In genomic region chr12:53801831-53802230, GRCm38 (mm10) we compare ENCODE assay signal across 26 mouse cellular contexts.
DNase-seq lines count a peak whose midpoint lies in the region; ATAC-seq lines count a peak whose summit lies in the region.
"Had no signal": no experiment of that assay in that cellular context is flagged by ENCODE, and none has a peak within 500 bp of the region (broad histone marks: within the 10 kb centered on the region; RNA-seq: fewer than 3 reads in every experiment).

No protein-coding gene starts in this region.

- peak; percentile 13 for DNase-seq in embryonic facial prominence, embryonic 11.5 days (ENCODE audit: low spot score)
- DNase-seq in embryonic facial prominence, embryonic 10.5 days (ENCODE audit: low spot score) = no peak
- peak; percentile 9 to 19 for DNase-seq in right cerebral cortex, adult 2 months (ENCODE audit: low spot score in 2 of 2)
- DNase-seq in right cerebral cortex, postnatal 14 days = no peak
- peak; percentile 38 to 46 for DNase-seq in layer of hippocampus, postnatal 10 days (ENCODE audit: low spot score in 2 of 2)
- DNase-seq in liver, embryonic 11.5 days (ENCODE audit: low spot score) = no peak
- DNase-seq in urinary bladder, postnatal 4 days (ENCODE audit: low spot score in 2 of 2) = no peak
- DNase-seq: adrenal gland, adult 8-10 months; cerebellum, adult 8-10 months; cerebellum, postnatal 36 days; embryo, embryonic 11 days; gastrocnemius, adult 2 months; heart, postnatal 10 days; kidney, postnatal 25 days; liver, embryonic 13.5 days; lung, embryonic 14.5 days; lung, postnatal 36 days; spleen, adult 18-20 months; thymus, postnatal 36 days had no signal

- no peaks in the 10 kb centered on the region for H3K9me3 ChIP-seq in embryonic facial prominence, embryonic 11.5 days (replicated peaks; ENCODE audit: control insufficient read depth, low read length)
- H3K9me3 ChIP-seq in embryonic facial prominence, embryonic 10.5 days = no peaks in the 10 kb centered on the region
- H3K9me3 ChIP-seq in liver, embryonic 11.5 days (ENCODE audit: control insufficient read depth, low read length) = no peaks in the 10 kb centered on the region
- H3K9me3 ChIP-seq in hindbrain, embryonic 12.5 days (replicated peaks) = no peaks in the 10 kb centered on the region
- H3K9me3 ChIP-seq: forebrain, embryonic 10.5 days; heart, embryonic 12.5 days; limb, embryonic 13.5 days; liver, embryonic 13.5 days; megakaryocyte, embryonic 14.5 days had no signal

- H3K9ac ChIP-seq in embryonic facial prominence, embryonic 11.5 days (replicated peaks; ENCODE audit: low read length) = no peak overlapping the region
- H3K9ac ChIP-seq in liver, embryonic 11.5 days (ENCODE audit: low read depth, low read length) = no peak overlapping the region
- no peak overlapping the region for H3K9ac ChIP-seq in hindbrain, embryonic 12.5 days
- H3K9ac ChIP-seq: heart, embryonic 12.5 days; limb, embryonic 13.5 days; liver, embryonic 13.5 days; lung, embryonic 14.5 days had no signal

- H3K4me1 ChIP-seq in embryonic facial prominence, embryonic 11.5 days (ENCODE audit: control insufficient read depth, insufficient read depth, low read length) = peaks cover 2% of the 10 kb centered on the region; the same call in 1 of the 2 replicates
- peaks cover 15% of the 10 kb centered on the region for H3K4me1 ChIP-seq in embryonic facial prominence, embryonic 10.5 days
- H3K4me1 ChIP-seq in liver, embryonic 11.5 days (replicated peaks; ENCODE audit: control insufficient read depth, insufficient read depth, low read length) = no peaks in the 10 kb centered on the region
- H3K4me1 ChIP-seq in hindbrain, embryonic 12.5 days = 0 out of 2 replicates have a peak, but pooled peaks cover 2% of the 10 kb centered on the region
- H3K4me1 ChIP-seq: forebrain, embryonic 10.5 days; limb, embryonic 13.5 days; megakaryocyte, embryonic 14.5 days had no signal

- no peak overlapping the region for H3K4me3 ChIP-seq in embryonic facial prominence, embryonic 11.5 days (ENCODE audit: low read depth, low read length)
- no peak overlapping the region for H3K4me3 ChIP-seq in embryonic facial prominence, embryonic 10.5 days
- H3K4me3 ChIP-seq in liver, embryonic 11.5 days (ENCODE audit: low read depth, low read length) = no peak overlapping the region
- H3K4me3 ChIP-seq in hindbrain, embryonic 12.5 days = no peak overlapping the region
- H3K4me3 ChIP-seq: forebrain, embryonic 10.5 days; gastrocnemius, adult 2 months; heart, embryonic 12.5 days; limb, embryonic 13.5 days; liver, embryonic 13.5 days; megakaryocyte, embryonic 14.5 days had no signal

- no peaks in the 10 kb centered on the region for H3K27me3 ChIP-seq in embryonic facial prominence, embryonic 11.5 days (ENCODE audit: control insufficient read depth, insufficient read depth, low read length)
- no peaks in the 10 kb centered on the region for H3K27me3 ChIP-seq in embryonic facial prominence, embryonic 10.5 days (replicated peaks; ENCODE audit: low read depth, poor library complexity, severe bottlenecking)
- no peaks in the 10 kb centered on the region for H3K27me3 ChIP-seq in liver, embryonic 11.5 days (replicated peaks; ENCODE audit: control insufficient read depth, insufficient read depth, low read length)
- H3K27me3 ChIP-seq in hindbrain, embryonic 12.5 days = no peaks in the 10 kb centered on the region
- H3K27me3 ChIP-seq: heart, embryonic 12.5 days; limb, embryonic 13.5 days; megakaryocyte, embryonic 14.5 days had no signal

- WGBS in embryonic facial prominence, embryonic 11.5 days = 68% methylated on average over 6 of the region's 6 CpGs
- WGBS in embryonic facial prominence, embryonic 10.5 days = 72% methylated on average over 6 of the region's 6 CpGs
- 86% methylated on average over 6 of the region's 6 CpGs for WGBS in liver, embryonic 11.5 days
- WGBS in hindbrain, embryonic 12.5 days = 85% methylated on average over 6 of the region's 6 CpGs

- H3K27ac ChIP-seq in embryonic facial prominence, embryonic 11.5 days (replicated peaks; ENCODE audit: low read depth, low read length) = no peak overlapping the region
- no peak overlapping the region for H3K27ac ChIP-seq in embryonic facial prominence, embryonic 10.5 days (replicated peaks)
- H3K27ac ChIP-seq in liver, embryonic 11.5 days (ENCODE audit: low read depth, low read length) = no peak overlapping the region
- H3K27ac ChIP-seq in hindbrain, embryonic 12.5 days = no peak overlapping the region
- H3K27ac ChIP-seq: forebrain, embryonic 10.5 days; gastrocnemius, adult 2 months; limb, embryonic 13.5 days; liver, embryonic 13.5 days had no signal

- H3K36me3 ChIP-seq in embryonic facial prominence, embryonic 11.5 days (replicated peaks; ENCODE audit: control insufficient read depth, insufficient read depth, low read depth, low read length) = no peaks in the 10 kb centered on the region
- no peaks in the 10 kb centered on the region for H3K36me3 ChIP-seq in embryonic facial prominence, embryonic 10.5 days (replicated peaks)
- no peaks in the 10 kb centered on the region for H3K36me3 ChIP-seq in liver, embryonic 11.5 days (ENCODE audit: control insufficient read depth, insufficient read depth, low read length)
- no peaks in the 10 kb centered on the region for H3K36me3 ChIP-seq in hindbrain, embryonic 12.5 days
- H3K36me3 ChIP-seq: forebrain, embryonic 10.5 days; heart, embryonic 12.5 days; limb, embryonic 13.5 days; liver, embryonic 13.5 days had no signal

- ATAC-seq in embryonic facial prominence, embryonic 11.5 days (replicated peaks; ENCODE audit: insufficient number of reproducible peaks, low FRiP score, low TSS enrichment, low read depth) = no peak
- ATAC-seq in liver, embryonic 11.5 days (replicated peaks; ENCODE audit: low FRiP score) = no peak
- no peak for ATAC-seq in hindbrain, embryonic 12.5 days (ENCODE audit: low FRiP score)
- ATAC-seq: activated CD4-positive, CD25-positive, alpha-beta regulatory T cell, adult 4 months; intestine, postnatal 0 days had no signal

- H3K4me2 ChIP-seq in embryonic facial prominence, embryonic 11.5 days (ENCODE audit: low read depth, low read length) = no peak overlapping the region
- H3K4me2 ChIP-seq in liver, embryonic 11.5 days = no peak overlapping the region
- no peak overlapping the region for H3K4me2 ChIP-seq in hindbrain, embryonic 12.5 days (replicated peaks)
- H3K4me2 ChIP-seq: heart, embryonic 12.5 days; limb, embryonic 13.5 days; liver, embryonic 13.5 days; lung, embryonic 14.5 days had no signal

Comparison
In these comparisons a context has a peak if more than half of its experiments do, and no peak if none do; other contexts are left out.
1. DNase-seq: peak in embryonic facial prominence, embryonic 11.5 days (single experiment), right cerebral cortex, adult 2 months (2 of 2) and layer of hippocampus, postnatal 10 days (2 of 2); none in embryonic facial prominence, embryonic 10.5 days (single experiment), right cerebral cortex, postnatal 14 days (single experiment), liver, embryonic 11.5 days (single experiment) and urinary bladder, postnatal 4 days (0 of 2).